ENCODE assay signal across 8 mouse cellular contexts in genomic region chr7:3333542-3333941, GRCm38 (mm10). TPM values are rescaled to one million over a fixed set of nuclear protein-coding genes. Genes with fewer than 3 reads are reported as not detected.
DNase-seq lines count a peak whose midpoint lies in the region; ATAC-seq lines count a peak whose summit lies in the region.

No protein-coding gene starts in this region.

- peak overlapping the region; percentile 83 for H3K9ac ChIP-seq in forebrain, embryonic 11.5 days (ENCODE audit: low read length)
- peak overlapping the region; percentile 67; the same call in 1 of the 2 replicates for H3K9ac ChIP-seq in limb, embryonic 15.5 days

- ATAC-seq in cerebellum, adult (ENCODE audit: insufficient number of reproducible peaks, low FRiP score, low TSS enrichment), result no peak
- ATAC-seq in forebrain, embryonic 11.5 days (replicated peaks; ENCODE audit: low FRiP score), result no peak
- ATAC-seq in limb, embryonic 15.5 days (ENCODE audit: insufficient number of reproducible peaks, low FRiP score, low TSS enrichment, low read depth), result no peak

- H3K36me3 ChIP-seq in forebrain, embryonic 11.5 days (ENCODE audit: control insufficient read depth, insufficient read depth, low read length), result no peaks in the 10 kb centered on the region
- no peaks in the 10 kb centered on the region for H3K36me3 ChIP-seq in limb, embryonic 15.5 days

- no peaks in the 10 kb centered on the region; the same call in 1 of the 2 replicates for H3K27me3 ChIP-seq in forebrain, embryonic 11.5 days (ENCODE audit: control insufficient read depth, insufficient read depth, low read length)
- H3K27me3 ChIP-seq in limb, embryonic 15.5 days, result peaks cover 5% of the 10 kb centered on the region; the same call in 1 of the 2 replicates

- peak overlapping the region; percentile 80 for H3K4me3 ChIP-seq in forebrain, embryonic 11.5 days (ENCODE audit: low read depth, low read length)
- peak overlapping the region; percentile 68 for H3K4me3 ChIP-seq in limb, embryonic 15.5 days

- peak overlapping the region; percentile 60 for H3K4me2 ChIP-seq in forebrain, embryonic 11.5 days (ENCODE audit: low read depth, low read length, severe bottlenecking)
- H3K4me2 ChIP-seq in limb, embryonic 15.5 days, result peak overlapping the region; percentile 59

- peaks cover 6% of the 10 kb centered on the region; the same call in 1 of the 2 replicates for H3K4me1 ChIP-seq in forebrain, embryonic 11.5 days (replicated peaks; ENCODE audit: control insufficient read depth, insufficient read depth, low read length)
- H3K4me1 ChIP-seq in limb, embryonic 15.5 days, result peaks cover 21% of the 10 kb centered on the region

- DNase-seq in cerebellum, adult 11-12 months, result peak; percentile 60
- peak; percentile 68 for DNase-seq in MN1 (ENCODE audit: low spot score)
- peak; percentile 59 for DNase-seq in forebrain, embryonic 11.5 days (ENCODE audit: low spot score)
- DNase-seq in layer of hippocampus, postnatal 14 days (ENCODE audit: low spot score in 2 of 2), result no peak
- no peak for DNase-seq in gastrocnemius, postnatal 10 days
- DNase-seq in thymus, postnatal 4 days, result no peak

- no peaks in the 10 kb centered on the region for H3K9me3 ChIP-seq in forebrain, embryonic 11.5 days (ENCODE audit: control insufficient read depth, low read length)
- H3K9me3 ChIP-seq in limb, embryonic 15.5 days, result no peaks in the 10 kb centered on the region

- WGBS in forebrain, embryonic 11.5 days, result 6% methylated on average over 5 of the region's 5 CpGs
- WGBS in limb, embryonic 15.5 days, result 12% methylated on average over 5 of the region's 5 CpGs

- H3K27ac ChIP-seq in forebrain, embryonic 11.5 days (ENCODE audit: low read depth, low read length), result no peak overlapping the region
- peak overlapping the region; percentile 92 for H3K27ac ChIP-seq in limb, embryonic 15.5 days

RNA-seq across cellular contexts. Expression of gene Cacng7, which starts 0.8 kb away (rescaled TPM):
- 4.9 and 5.6 TPM in 2 replicates for polyA plus RNA-seq in forebrain, embryonic 11.5 days (2014; fragmentation: Nextera tagmentation; extraction: Ambion mirVana)
- polyA plus RNA-seq in limb, embryonic 15.5 days (2015; fragmentation: Nextera tagmentation; extraction: Ambion mirVana), result 1.7 and 2.6 TPM in 2 replicates
- 100 to 1,000 TPM; 115 to 121 TPM for total RNA-seq in layer of hippocampus, postnatal 14 days (2021)
- total RNA-seq in gastrocnemius, postnatal 10 days (2021), result 10 to 100 TPM in 1 of 2 experiments, 1 to 10 TPM in 1; 9.7 to 10.2 TPM

RNA-seq across cellular contexts. Expression of gene Prkcg, which starts 44.6 kb away (rescaled TPM):
- 0.99 and 1.0 TPM in 2 replicates for polyA plus RNA-seq in forebrain, embryonic 11.5 days (2014; fragmentation: Nextera tagmentation; extraction: Ambion mirVana)
- 0.12 and 0.35 TPM in 2 replicates for polyA plus RNA-seq in limb, embryonic 15.5 days (2015; fragmentation: Nextera tagmentation; extraction: Ambion mirVana)
- total RNA-seq in layer of hippocampus, postnatal 14 days (2021), result 100 to 1,000 TPM; 591 TPM
- total RNA-seq in gastrocnemius, postnatal 10 days (2021), result 1 to 10 TPM; 2.2 to 4.5 TPM

RNA-seq across cellular contexts. Expression of gene Myadm, which starts 44.7 kb away (rescaled TPM):
- 29.1 and 36.2 TPM in 2 replicates for polyA plus RNA-seq in forebrain, embryonic 11.5 days (2014; fragmentation: Nextera tagmentation; extraction: Ambion mirVana)
- 125 and 177 TPM in 2 replicates for polyA plus RNA-seq in limb, embryonic 15.5 days (2015; fragmentation: Nextera tagmentation; extraction: Ambion mirVana)
- 100 to 1,000 TPM; 119 TPM for total RNA-seq in layer of hippocampus, postnatal 14 days (2021)
- total RNA-seq in gastrocnemius, postnatal 10 days (2021), result 100 to 1,000 TPM in 1 of 2 experiments, 10 to 100 TPM in 1; 71.6 to 100 TPM

RNA-seq across cellular contexts. Expression of gene Cacng8, which starts 56.9 kb away (rescaled TPM):
- polyA plus RNA-seq in forebrain, embryonic 11.5 days (2014; fragmentation: Nextera tagmentation; extraction: Ambion mirVana), result 7.9 and 9.3 TPM in 2 replicates
- 2.4 and 2.6 TPM in 2 replicates for polyA plus RNA-seq in limb, embryonic 15.5 days (2015; fragmentation: Nextera tagmentation; extraction: Ambion mirVana)
- 100 to 1,000 TPM; 388 to 402 TPM for total RNA-seq in layer of hippocampus, postnatal 14 days (2021)
- total RNA-seq in gastrocnemius, postnatal 10 days (2021), result under 1 TPM in 1 of 2 experiments, not detected in 1; 0.43 TPM

Comparison
In these comparisons a context has a peak if more than half of its experiments do, and no peak if none do; other contexts are left out.
1. DNase-seq: peak in cerebellum, adult 11-12 months (single experiment), MN1 (single experiment) and forebrain, embryonic 11.5 days (single experiment); none in layer of hippocampus, postnatal 14 days (0 of 2), gastrocnemius, postnatal 10 days (single experiment) and thymus, postnatal 4 days (single experiment).
2. RNA of gene Cacng7, which starts 0.8 kb away (total RNA-seq): 115 to 121 TPM in layer of hippocampus, postnatal 14 days; 9.7 to 10.2 TPM in gastrocnemius, postnatal 10 days; every median in the first group is over 10 times any median in the second.
3. RNA of gene Prkcg, which starts 44.6 kb away (total RNA-seq): 591 TPM in layer of hippocampus, postnatal 14 days; 2.2 to 4.5 TPM in gastrocnemius, postnatal 10 days; every median in the first group is over 100 times any median in the second.